Mouse (Mus musculus) liver, postnatal 0 days (tissue): Measurements from ENCODE around the gene 3110082I17Rik.

ENCODE experiments used
- CTCF ChIP-seq: sonication (generic); IDR thresholded peaks from 2 replicates; pipeline ENCODE4 v1.5.1; 2016; ENCODE audit warnings: antibody characterized with exemption, low read depth
- EP300 ChIP-seq: IDR thresholded peaks from 2 replicates; pipeline ENCODE4 v1.6.1; 2016; ENCODE audit warnings: antibody characterized with exemption, low read depth, mild to moderate bottlenecking

GRCm38 (mm10) chr5:139459938-139460337 lies 389 bp downstream of the 3110082I17Rik start:
- TF ChIP-seq CTCF: no peak
- no peak for TF ChIP-seq EP300
